Mouse (Mus musculus) kidney, postnatal 0 days (tissue): ENCODE measurements at regions not wholly inside any gene's neighbourhood (a gene's known extent, or its start where the extent isn't known, plus 50 kb on each side); places are given as distances from the start of the nearest gene placed in this dataset.

ENCODE experiments used
- ATAC-seq: fragments of 200-750 bp; cut with Nextera tagmentation; replicated peaks from 2 replicates; pipeline ENCODE4 v1.8.0; 2017; ENCODE audit warnings: low read depth, moderate number of reproducible peaks, moderate TSS enrichment, moderate library complexity; ENCODE audit not compliant: low FRiP score
- DNase-seq: peaks from one replicate; pipeline ENCODE4 v3.0.0-alpha.2; 2016; ENCODE audit warnings: low spot score
- H3K27ac ChIP-seq: fragments of 300-500 bp; sonication (generic); 2 replicates; pipeline ENCODE4 v1.5.1; 2014; ENCODE audit warnings: mild to moderate bottlenecking
- H3K27me3 ChIP-seq: fragments of 300-500 bp; sonication (generic); 2 replicates; pipeline ENCODE4 v1.6.1; 2014; ENCODE audit warnings: low read length, mixed read lengths; ENCODE audit not compliant: insufficient read depth
- H3K36me3 ChIP-seq: fragments of 300-500 bp; sonication (generic); 2 replicates; pipeline ENCODE4 v1.6.1; 2014; ENCODE audit warnings: low read length, mixed read lengths; ENCODE audit not compliant: insufficient read depth
- H3K4me1 ChIP-seq: fragments of 300-500 bp; sonication (generic); replicated peaks from 2 replicates; pipeline ENCODE4 v1.6.1; 2014; ENCODE audit warnings: antibody characterized with exemption, low read length, mixed read lengths; ENCODE audit not compliant: insufficient read depth
- H3K4me2 ChIP-seq: fragments of 300-500 bp; sonication (generic); 2 replicates; pipeline ENCODE4 v1.6.1; 2014; ENCODE audit warnings: mild to moderate bottlenecking, low read length, moderate library complexity, mixed read lengths
- H3K4me3 ChIP-seq: fragments of 300-500 bp; sonication (generic); replicated peaks from 2 replicates; pipeline ENCODE4 v1.5.1; 2014; ENCODE audit warnings: low read depth, low read length
- H3K9ac ChIP-seq: fragments of 300-500 bp; sonication (generic); 2 replicates; pipeline ENCODE4 v1.6.1; 2014; ENCODE audit warnings: low read depth, low read length
- H3K9me3 ChIP-seq: fragments of 300-500 bp; sonication (generic); replicated peaks from 2 replicates; pipeline ENCODE4 v1.6.1; 2016; ENCODE audit warnings: low read length, inconsistent platforms, mixed read lengths
- CTCF ChIP-seq: IDR thresholded peaks from 2 replicates; pipeline ENCODE4 v1.5.1; 2016; ENCODE audit warnings: antibody characterized with exemption, low read depth, mild to moderate bottlenecking, moderate library complexity
- WGBS: fragments of 180-500 bp; shearing (Covaris S2); extraction: QIAGEN DNeasy Blood & Tissue Kit; methylation state at CpG from one replicate; pipeline ENCODE4 v1.1.7; 2014; 5-methylcytosine and 5-hydroxymethylcytosine counted together

- no peak for ATAC-seq
- Histone ChIP-seq H3K9ac (no peak overlapping the region), H3K4me3 (no peak overlapping the region), H3K4me2 (no peak overlapping the region), H3K9me3 (no peaks in the 10 kb centered on the region), H3K36me3 (no peaks in the 10 kb centered on the region), H3K27ac (no peak overlapping the region), H3K27me3 (no peaks in the 10 kb centered on the region), H3K4me1 (no peaks in the 10 kb centered on the region)
- TF ChIP-seq CTCF: no peak
- WGBS: 85% methylated on average over 3 of the region's 3 CpGs
- no peak for DNase-seq
Observed at GRCm38 (mm10) chr8:76249194-76249593, 650.0 kb upstream of the Nr3c2 start.

DNA sequence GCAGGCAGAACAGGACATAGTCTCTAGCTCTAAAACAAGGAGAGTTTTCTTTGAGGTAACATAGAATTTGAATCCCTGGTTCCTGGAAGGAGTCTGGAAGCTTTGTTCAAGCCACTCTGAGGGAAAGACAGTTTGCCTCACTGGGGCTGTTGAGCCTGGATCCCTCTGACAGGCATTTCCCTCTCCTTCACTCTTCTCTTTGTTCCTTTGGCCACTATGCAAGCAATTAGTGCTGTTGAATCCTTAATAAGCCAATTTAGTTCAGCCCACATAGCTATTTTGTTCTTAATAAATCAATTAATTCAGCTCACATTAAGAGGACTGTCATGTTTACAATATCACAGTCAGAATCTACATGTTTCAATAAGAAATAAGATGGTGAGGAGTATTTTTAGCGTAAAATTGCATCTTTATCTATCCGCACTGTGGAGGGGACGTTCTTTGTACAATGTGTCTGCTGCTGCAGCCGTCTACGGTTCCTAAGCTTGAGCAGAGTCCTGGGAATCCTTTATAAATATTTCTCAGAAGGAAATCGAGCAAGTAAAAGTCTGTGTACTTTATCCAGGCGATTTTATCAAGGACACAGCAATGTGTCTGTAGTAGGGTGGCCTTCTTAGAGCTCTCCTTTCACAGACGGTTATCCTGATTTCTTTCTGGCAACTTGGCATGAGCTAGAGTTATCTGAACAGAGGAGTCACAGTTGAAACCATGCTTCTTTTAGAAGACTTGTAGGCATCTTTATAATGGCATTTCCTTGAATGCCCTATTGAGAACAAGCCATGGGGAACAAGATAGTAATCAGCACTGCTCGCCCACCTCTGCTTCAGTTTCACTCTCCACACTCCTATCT lies 646.9 kb upstream of the Nr3c2 start:
- Histone ChIP-seq H3K36me3 (no peaks in the 10 kb centered on the region), H3K27ac (no peak overlapping the region), H3K9me3 (no peaks in the 10 kb centered on the region), H3K4me1 (no peaks in the 10 kb centered on the region), H3K4me3 (no peak overlapping the region), H3K4me2 (no peak overlapping the region), H3K9ac (no peak overlapping the region), H3K27me3 (no peaks in the 10 kb centered on the region)
- 74% methylated on average over 9 of the region's 9 CpGs for WGBS
- DNase-seq (no peak), ATAC-seq (no peak)
- no peak for TF ChIP-seq CTCF
